Mouse (Mus musculus) right cerebral cortex, adult 18-20 months (tissue): ENCODE data around the gene Pigf.

ENCODE experiments used
- DNase-seq: peaks from one replicate; pipeline ENCODE4 v3.0.0; 2022; ENCODE audit warnings: mixed read lengths

Gene Pigf

DNA sequence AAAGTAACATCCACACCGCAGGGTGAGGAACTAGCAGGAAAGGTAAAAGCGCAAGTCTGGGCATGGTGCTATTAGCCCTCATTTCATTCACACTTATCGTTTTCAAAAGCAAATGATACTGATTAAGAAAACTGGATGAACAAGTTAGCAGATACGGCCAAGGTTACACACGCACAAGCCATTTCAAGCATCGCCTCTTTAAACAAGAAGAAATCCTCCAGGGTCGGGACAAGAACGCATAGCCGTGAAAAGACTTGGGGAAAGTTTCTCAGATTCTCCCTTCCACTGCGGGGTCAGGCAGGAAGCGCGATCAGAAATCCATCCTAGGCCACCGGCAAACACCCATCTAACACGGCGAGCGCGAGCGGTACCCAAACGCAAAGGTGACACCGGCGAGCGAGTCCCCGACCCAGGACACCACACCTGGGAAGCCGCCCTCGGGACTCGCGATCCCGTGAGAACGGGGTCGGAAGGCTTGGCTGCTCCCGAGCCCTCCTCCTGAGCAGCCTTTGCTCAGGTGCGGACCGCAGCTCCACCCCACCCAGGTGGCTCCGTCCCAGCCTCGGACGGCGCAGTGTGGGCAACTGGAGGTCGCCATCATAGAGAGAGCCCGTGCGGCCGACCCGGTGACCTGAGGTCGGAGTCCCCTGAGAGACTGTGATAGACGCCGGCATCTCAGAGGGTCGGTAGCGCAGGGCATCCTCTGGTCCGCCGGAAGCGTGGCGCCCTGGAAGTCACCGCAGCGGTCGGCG lies 539 bp downstream of the Pigf start:
- DNase-seq: no peak

- no peak for DNase-seq
Measured at GRCm38 (mm10) chr17:87019692-87020091, 5.5 kb downstream of the Pigf start.

GRCm38 (mm10) chr17:87011301-87012019 lies 13.7 kb downstream of the Pigf start:
- peak; percentile 74 for DNase-seq

DNA sequence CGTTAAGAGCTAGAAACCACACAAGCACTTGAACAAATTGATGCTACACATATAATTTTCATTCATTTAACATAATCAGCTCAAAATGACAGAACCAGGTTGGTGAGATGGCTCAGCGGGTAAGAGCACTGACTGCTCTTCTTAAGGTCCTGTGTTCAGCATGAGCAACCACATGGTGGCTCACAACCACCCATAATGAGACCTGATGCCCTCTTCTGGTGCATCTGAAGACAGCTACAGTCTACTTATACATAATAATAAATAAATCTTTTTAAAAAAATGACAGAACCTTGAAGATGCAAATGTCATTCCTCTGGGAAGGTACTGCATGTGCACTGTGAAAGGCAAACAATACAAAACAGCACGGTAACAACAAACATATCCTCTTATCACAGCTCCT lies 16.3 kb downstream of the Pigf start:
- DNase-seq: no peak

DNA sequence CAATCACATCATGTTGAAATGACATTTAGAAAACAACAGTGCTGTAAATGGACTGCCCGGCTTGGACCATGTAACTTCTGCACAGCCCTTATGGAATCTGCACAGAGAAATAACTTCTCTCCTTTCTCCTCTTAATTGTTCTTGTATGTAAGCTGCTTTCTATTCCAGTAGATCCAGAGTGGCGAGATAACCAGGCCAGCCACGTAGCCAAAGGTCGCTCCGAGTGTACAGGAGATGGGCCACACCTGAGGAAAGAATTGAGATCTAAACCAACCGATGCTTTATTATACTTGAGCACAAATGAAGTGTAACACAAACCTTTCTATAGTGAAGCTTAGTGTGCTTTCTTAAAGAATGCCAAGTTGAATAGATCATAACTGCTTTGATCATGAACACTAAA lies 27.9 kb downstream of the Pigf start:
- DNase-seq: no peak

DNA sequence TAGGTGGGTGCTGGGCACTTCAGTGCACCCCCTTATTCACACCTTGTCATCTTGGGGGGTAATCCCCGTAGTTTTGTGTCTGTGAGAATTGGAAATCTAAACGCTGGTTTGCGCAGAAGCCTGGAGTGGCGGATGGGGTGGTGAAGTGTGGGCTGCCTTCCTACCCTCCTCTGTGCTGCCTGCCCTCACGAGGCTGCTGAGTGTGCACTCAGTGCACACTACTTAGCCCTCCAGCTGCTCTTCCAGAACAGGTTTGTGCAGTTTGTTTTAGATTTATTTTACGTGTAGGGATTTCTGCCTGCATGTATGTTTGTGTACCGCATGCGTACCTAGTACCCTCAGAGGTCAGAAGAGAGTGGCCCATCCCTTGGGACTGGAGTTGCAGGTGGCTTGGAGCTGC lies 33.9 kb downstream of the Pigf start:
- DNase-seq: no peak

- no peak for DNase-seq
Measured at GRCm38 (mm10) chr17:86988601-86989184, 36.5 kb downstream of the Pigf start.

DNA sequence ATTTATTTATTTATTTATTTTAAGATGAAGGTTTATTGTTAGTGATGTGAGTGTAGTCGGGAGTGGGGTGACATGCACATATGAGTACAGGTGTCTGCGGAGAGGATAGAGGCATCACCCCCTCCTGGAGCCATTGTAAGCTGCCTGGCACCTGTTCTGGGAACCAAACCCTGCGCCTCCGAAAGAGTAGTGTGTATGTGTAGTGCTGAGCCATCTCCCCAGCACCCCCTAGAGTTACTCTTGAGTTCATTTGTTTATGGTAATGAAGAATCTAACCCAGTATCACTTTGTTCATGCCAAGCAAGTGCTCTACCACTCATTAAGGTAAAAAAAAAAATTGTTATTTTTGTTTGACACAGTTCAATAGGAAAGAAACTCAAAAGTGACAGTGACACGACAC lies 37.0 kb downstream of the Pigf start:
- DNase-seq: no peak

- no peak for DNase-seq
Measured at GRCm38 (mm10) chr17:86986449-86987138, 38.6 kb downstream of the Pigf start.

- no peak for DNase-seq
Measured at GRCm38 (mm10) chr17:86982497-86982896, 42.7 kb downstream of the Pigf start.

DNA sequence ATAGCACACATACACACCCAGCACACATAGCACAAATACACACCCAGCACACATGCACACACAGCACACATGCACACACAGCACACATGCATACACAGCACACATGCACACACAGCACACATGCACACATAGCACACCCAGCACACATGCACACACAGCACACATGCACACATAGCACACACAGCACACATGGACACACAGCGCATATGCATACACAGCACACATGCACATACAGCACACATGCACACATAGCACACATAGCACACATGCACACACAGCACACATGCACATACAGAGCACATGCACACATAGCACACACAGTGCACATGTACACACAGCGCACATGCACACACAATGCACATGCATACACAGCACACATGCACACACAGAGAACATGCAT lies 43.5 kb downstream of the Pigf start:
- DNase-seq: no peak

DNA sequence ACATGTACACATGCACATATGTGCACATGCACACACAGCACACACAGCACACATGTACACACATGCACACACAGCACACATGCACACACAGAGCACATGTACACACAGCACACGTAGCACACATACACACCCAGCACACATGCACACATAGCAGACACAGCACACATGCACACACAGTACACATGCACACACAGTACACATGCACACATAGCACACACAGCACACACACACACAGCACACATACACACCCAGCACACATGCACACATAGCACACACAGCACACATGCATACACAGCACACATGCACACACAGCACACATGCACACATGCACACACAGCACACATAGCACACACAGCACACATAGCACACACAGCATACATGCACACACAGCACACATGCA lies 44.0 kb downstream of the Pigf start:
- DNase-seq: no peak

DNA sequence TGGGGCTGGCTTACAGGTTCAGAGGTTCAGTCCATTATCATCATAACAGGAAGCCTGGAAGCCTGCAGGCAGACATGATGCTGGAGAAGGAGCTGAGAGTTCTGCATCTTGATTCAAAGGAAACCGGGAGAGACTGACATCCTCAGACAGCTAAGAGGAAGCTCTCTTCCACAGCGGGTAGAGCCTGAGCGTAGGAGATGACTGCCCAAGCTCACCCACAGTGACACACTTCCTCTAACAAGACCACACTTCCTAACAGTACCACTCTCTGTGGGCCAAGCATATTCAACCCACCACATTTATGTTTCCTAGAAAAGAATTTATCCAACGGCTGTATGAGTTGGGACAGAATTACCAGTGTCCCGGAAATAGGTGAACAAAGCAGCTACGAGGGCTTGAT lies 46.7 kb downstream of the Pigf start:
- no peak for DNase-seq

GRCm38 (mm10) chr17:86976387-86976786 lies 48.8 kb downstream of the Pigf start:
- DNase-seq: no peak

DNA sequence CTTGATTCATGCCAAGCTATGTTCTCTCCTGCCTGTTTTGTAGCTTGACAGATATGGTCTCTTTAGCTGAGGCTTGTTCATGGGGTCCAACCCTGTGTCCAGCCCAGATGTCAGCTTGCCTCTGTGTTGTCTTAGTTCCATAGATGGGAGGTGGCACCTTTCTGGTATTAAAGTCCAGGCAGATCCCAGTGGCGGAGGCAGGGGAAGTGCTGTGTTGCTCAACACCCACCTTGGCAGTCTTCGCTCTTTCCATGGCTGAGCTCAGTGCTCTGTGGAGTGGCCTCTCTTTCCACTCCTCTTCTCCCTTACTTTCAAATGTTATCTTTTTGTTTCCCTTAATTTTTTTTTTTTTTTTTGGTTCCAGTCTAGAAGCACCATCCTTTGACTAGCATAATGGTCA lies 52.1 kb downstream of the Pigf start:
- no peak for DNase-seq

DNA sequence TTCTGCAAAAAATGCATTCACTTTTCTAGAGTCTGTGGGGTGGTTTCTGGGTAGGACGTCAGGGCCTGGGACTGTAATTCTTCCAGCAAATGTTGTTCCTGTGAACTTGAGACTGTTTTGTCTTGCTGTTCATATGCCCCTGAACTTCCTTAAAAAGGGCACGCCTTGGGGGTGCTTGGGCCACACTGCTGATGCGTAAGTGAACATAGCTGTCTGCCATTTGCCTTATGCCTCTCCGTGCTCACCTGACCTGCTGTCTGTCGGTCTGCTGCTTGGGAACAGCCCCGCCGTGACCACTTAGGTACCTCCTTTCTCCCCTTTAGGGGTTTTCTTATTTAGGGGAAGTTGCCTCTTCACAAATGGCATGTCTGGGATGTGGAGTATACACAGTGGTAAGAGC lies 53.3 kb downstream of the Pigf start:
- DNase-seq: no peak

GRCm38 (mm10) chr17:86971036-86971435 lies 54.2 kb downstream of the Pigf start:
- no peak for DNase-seq

GRCm38 (mm10) chr17:86970026-86970750 lies 55.0 kb downstream of the Pigf start:
- no peak for DNase-seq

DNA sequence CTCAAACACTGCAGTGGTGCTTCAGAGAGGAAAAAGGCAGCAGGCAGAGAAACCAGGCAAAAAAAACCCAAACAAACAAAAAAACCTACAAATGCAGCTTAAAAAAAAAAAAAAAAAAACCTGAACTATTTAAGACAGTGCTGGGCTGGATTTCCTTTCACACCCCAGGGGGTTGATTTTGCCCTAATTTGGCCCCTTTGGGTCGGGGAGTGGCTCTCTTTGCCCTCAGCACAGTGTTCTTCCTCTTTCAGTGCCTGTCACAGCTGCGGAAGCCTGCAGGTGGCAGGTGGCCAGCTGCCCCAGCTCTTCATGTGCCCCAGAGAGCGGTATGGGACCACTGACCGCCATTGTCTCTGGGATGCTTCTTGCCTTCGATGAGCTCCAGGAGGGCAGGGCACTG lies 55.6 kb downstream of the Pigf start:
- no peak for DNase-seq

DNA sequence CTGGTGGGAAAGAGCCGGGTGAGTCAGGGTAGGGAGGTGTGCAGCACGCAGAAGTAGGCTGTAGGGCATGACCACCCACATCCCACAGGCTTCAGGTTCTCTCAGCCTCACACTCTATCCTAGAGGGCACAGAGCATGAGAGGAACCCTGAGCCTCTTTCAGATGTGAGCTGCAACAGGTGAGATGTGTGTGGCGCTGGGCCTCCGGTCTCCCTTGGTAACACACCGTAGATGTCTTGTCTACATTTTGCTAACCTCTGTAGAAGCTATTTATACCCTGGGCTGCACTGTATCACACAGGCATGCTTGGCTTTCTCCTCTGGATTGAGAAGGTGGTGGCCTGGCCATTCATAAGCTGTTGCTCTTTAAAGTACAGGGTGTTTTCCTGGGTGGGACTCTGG lies 56.6 kb downstream of the Pigf start:
- DNase-seq: no peak

DNA sequence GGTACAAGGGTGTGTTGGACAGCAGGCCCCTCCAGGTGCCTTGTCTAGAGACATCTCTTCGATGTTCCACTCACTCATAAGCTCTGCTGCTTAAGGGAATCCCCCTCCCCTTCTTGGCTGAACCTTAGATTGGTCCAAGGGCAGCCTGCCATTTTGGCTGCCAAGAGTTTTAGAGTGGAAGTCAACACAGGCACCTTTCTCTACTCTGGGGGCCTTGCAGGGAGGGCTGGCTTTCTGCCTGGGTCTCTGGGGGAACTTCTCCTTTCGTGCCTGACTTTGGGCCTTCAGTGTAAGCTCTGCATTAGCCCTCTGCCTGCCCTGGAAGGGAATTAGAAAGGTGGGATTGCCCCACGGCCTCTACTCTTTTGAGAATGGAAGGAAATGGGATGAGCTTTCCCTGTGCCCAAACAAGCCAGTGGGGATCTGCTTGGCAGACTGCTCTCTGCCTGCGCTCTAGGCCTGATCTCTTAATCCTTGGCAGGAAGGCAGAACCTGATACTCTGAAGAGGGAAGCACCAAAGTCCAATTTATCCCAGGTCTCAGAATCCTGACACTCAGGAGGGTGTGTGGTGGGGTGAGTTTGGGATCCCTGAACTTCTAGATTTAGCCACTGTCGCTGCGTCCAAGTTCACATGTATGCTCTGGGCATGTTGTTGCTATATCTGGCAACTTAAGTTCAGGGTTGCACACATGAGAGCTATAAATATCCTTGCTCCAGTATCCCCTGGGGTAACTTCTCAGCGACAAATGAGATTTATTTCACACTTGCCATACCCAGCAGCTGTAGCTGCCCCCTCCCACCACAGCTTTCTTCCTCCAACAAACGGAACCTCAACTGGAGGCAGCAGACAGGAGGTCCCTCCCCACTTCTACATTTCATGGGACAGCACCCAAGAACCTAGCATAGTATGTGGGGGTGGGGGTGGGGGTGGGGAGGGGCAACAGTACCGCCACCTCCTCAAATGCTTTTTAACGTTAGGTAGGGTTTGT lies 57.4 kb downstream of the Pigf start:
- no peak for DNase-seq

DNA sequence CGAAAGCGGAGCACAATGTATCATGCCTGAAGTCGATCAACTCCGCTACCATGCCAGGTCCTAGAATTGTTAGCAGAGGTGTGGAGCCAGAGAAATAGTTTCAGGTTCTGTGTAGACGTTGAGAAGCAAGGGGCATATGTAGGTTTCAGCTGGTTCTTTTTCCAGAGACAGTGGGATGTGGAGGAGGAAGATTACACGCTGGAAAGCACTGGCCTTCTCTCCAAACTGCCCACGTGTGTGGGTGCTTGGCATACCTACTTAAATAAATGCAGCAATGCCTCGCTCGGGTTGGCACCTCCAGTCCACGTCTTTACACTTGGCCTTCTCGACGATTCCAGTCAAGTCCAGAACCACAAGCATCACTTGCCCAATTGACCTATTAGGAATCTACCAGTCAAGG lies 58.2 kb downstream of the Pigf start:
- peak; percentile 51 for DNase-seq
